Mouse (Mus musculus) leukemia stem cell, adult 10-12 weeks (primary cell): Measurements from ENCODE around the gene Fam57b. TPM values are rescaled to one million over a fixed set of nuclear protein-coding genes. Genes with fewer than 3 reads are reported as not detected.

Experiments used
- polyA plus RNA-seq: library from polyadenylated mRNA; stranded (reverse); fragments of >175 nt; gene quantifications from 2 replicates; pipeline ENCODE4 v1.2.3, GENCODE M21; 2012; ENCODE audit warnings: low replicate concordance

Fam57b gene
- 1.5 and 3.9 TPM in 2 replicates for polyA plus RNA-seq

GRCm38 (mm10) chr7:126797411-126798126 is at the start of gene Fam57b:
Gene Fam57b, plus strand, starts transcription at chr7:126797668.

GRCm38 (mm10) chr7:126759050-126759671 is 38.3 kb upstream of the Fam57b start, which contains the start of gene Mapk3:
Gene Mapk3, plus strand, starts transcription at chr7:126759601.

GRCm38 (mm10) chr7:126766201-126766600 is 31.3 kb upstream of the Fam57b start, which contains the start of gene Gdpd3:
Gene Gdpd3, plus strand, starts transcription at chr7:126766334.

GRCm38 (mm10) chr7:126776598-126777057 is 20.8 kb upstream of the Fam57b start, which contains the start of gene Ypel3:
Gene Ypel3, plus strand, starts transcription at chr7:126776955.

GRCm38 (mm10) chr7:126780971-126781635 is 16.4 kb upstream of the Fam57b start, which contains the start of gene Tbx6:
Gene Tbx6, plus strand, starts transcription at chr7:126781483.

GRCm38 (mm10) chr7:126791851-126792720 is 5.4 kb upstream of the Fam57b start, which contains the start of gene Ppp4c:
Gene Ppp4c, minus strand, starts transcription at chr7:126792496.

GRCm38 (mm10) chr7:126831539-126831938 is 34.1 kb downstream of the Fam57b start, which contains the start of gene 4930451I11Rik:
Gene 4930451I11Rik, minus strand, starts transcription at chr7:126831639.

GRCm38 (mm10) chr7:126847116-126847420 is 49.6 kb downstream of the Fam57b start, which contains the start of gene Doc2a:
Gene Doc2a, plus strand, starts transcription at chr7:126847416.

GRCm38 (mm10) chr7:126861429-126862130 is 64.1 kb downstream of the Fam57b start, which contains the start of gene Hirip3:
Gene Hirip3, plus strand, starts transcription at chr7:126861972.

GRCm38 (mm10) chr7:126862147-126862784 is 64.8 kb downstream of the Fam57b start, which contains the start of gene Ino80e:
Gene Ino80e, minus strand, starts transcription at chr7:126862377.

Other genes starting within 250 kb of the Fam57b start
- 46.8 and 71.7 TPM in 2 replicates for gene Eif3c, start 231.3 kb upstream of the Fam57b start, polyA plus RNA-seq
- 13.9 and 17.3 TPM in 2 replicates for gene Apobr, start 212.7 kb upstream of the Fam57b start, polyA plus RNA-seq
- 6.0 and 18.7 TPM in 2 replicates for gene Cln3, start 211.9 kb upstream of the Fam57b start, polyA plus RNA-seq
- gene Il27, start 202.7 kb upstream of the Fam57b start, polyA plus RNA-seq: 0.47 and 2.1 TPM in 2 replicates
- gene Nupr1, start 166.8 kb upstream of the Fam57b start, polyA plus RNA-seq: 5.4 and 6.2 TPM in 2 replicates
- 23.6 and 70.5 TPM in 2 replicates for gene Sgf29, start 148.4 kb upstream of the Fam57b start, polyA plus RNA-seq
- gene Sult1a1, start 121.2 kb upstream of the Fam57b start, polyA plus RNA-seq: 0.32 TPM in 1 of 2 replicates, not detected in the other
- 88.6 and 107 TPM in 2 replicates for gene Bola2, start 102.3 kb upstream of the Fam57b start, polyA plus RNA-seq
- 2.9 and 6.9 TPM in 2 replicates for gene Slx1b, start 101.9 kb upstream of the Fam57b start, polyA plus RNA-seq
- gene Coro1a, start 89.9 kb upstream of the Fam57b start, polyA plus RNA-seq: 287 and 313 TPM in 2 replicates
- 115 and 138 TPM in 2 replicates for gene Mapk3, start 38.1 kb upstream of the Fam57b start, polyA plus RNA-seq
- gene Gdpd3, start 31.3 kb upstream of the Fam57b start, polyA plus RNA-seq: 0.77 and 2.4 TPM in 2 replicates
- gene Ypel3, start 20.7 kb upstream of the Fam57b start, polyA plus RNA-seq: 188 and 399 TPM in 2 replicates
- 8.3 and 13.4 TPM in 2 replicates for gene Tbx6, start 16.2 kb upstream of the Fam57b start, polyA plus RNA-seq
- gene Ppp4c, start 5.2 kb upstream of the Fam57b start, polyA plus RNA-seq: 129 and 143 TPM in 2 replicates
- not detected in 2 replicates for gene 4930451I11Rik, start 34.0 kb downstream of the Fam57b start, polyA plus RNA-seq
- gene Doc2a, start 49.7 kb downstream of the Fam57b start, polyA plus RNA-seq: not detected in 2 replicates
- 80.7 and 110 TPM in 2 replicates for gene Hirip3, start 64.3 kb downstream of the Fam57b start, polyA plus RNA-seq
- gene Ino80e, start 64.7 kb downstream of the Fam57b start, polyA plus RNA-seq: 1,584 and 1,973 TPM in 2 replicates
- 249 and 381 TPM in 2 replicates for gene Taok2, start 87.0 kb downstream of the Fam57b start, polyA plus RNA-seq
- 61.9 and 90.6 TPM in 2 replicates for gene Tmem219, start 125.2 kb downstream of the Fam57b start, polyA plus RNA-seq
- gene Kctd13, start 131.2 kb downstream of the Fam57b start, polyA plus RNA-seq: 31.6 and 58.9 TPM in 2 replicates
- gene Asphd1, start 151.9 kb downstream of the Fam57b start, polyA plus RNA-seq: not detected in 2 replicates
- gene Sez6l2, start 152.9 kb downstream of the Fam57b start, polyA plus RNA-seq: 1.1 and 3.1 TPM in 2 replicates
- gene Cdipt, start 178.2 kb downstream of the Fam57b start, polyA plus RNA-seq: 99.0 and 127 TPM in 2 replicates
- gene Cdiptos, start 178.4 kb downstream of the Fam57b start, polyA plus RNA-seq: 0.24 TPM in 1 of 2 replicates, not detected in the other
- gene Mvp, start 217.0 kb downstream of the Fam57b start, polyA plus RNA-seq: 12.2 and 16.3 TPM in 2 replicates
- gene Pagr1b, start 218.8 kb downstream of the Fam57b start, polyA plus RNA-seq: not detected in 2 replicates
- gene Pagr1a, start 219.7 kb downstream of the Fam57b start, polyA plus RNA-seq: 0.99 and 28.8 TPM in 2 replicates
- 89.5 and 197 TPM in 2 replicates for gene Gm42742, start 223.4 kb downstream of the Fam57b start, polyA plus RNA-seq
- gene Prrt2, start 223.5 kb downstream of the Fam57b start, polyA plus RNA-seq: 0.20 and 7.0 TPM in 2 replicates
- gene Maz, start 229.4 kb downstream of the Fam57b start, polyA plus RNA-seq: 992 and 1,684 TPM in 2 replicates
- 23.8 and 26.3 TPM in 2 replicates for gene Kif22, start 244.8 kb downstream of the Fam57b start, polyA plus RNA-seq